Mouse (Mus musculus): ENCODE measurements around the gene Irgq.
"Not testable (repeated sequence)": the region's sequence is repeated elsewhere in the genome, so short reads cannot be mapped to it uniquely, and the experiment has no call there.

GRCm38 (mm10) chr7:24520054-24520453, 10.4 kb upstream of the Irgq start:
- not testable (repeated sequence) for TF ChIP-seq CTCF (IDR thresholded peaks at IDR 0.05; ENCODE audit: borderline replicate concordance, insufficient read depth, low read length); POLR2A (IDR thresholded peaks at IDR 0.05; ENCODE audit: low read depth, low read length)
